Mouse (Mus musculus): ENCODE data around the gene Srrm4.

- TF ChIP-seq TAL1 (IDR thresholded peaks at IDR 0.05; ENCODE audit: low read length) = no peak
- TF ChIP-seq GATA1 (IDR thresholded peaks at IDR 0.05; ENCODE audit: low read length) = no peak
Observed at GRCm38 (mm10) chr5:116405934-116406333, 185.7 kb downstream of the Srrm4 start.
